Mouse (Mus musculus) cortical plate, adult 2 months (tissue): ENCODE results near the gene Snx29.

ENCODE experiments used
- CTCF ChIP-seq: fragments of 200-500 bp; IDR thresholded peaks from 2 replicates; pipeline ENCODE4 v1.5.1; 2011; ENCODE audit warnings: mild to moderate bottlenecking, control low read depth, low read length; ENCODE audit not compliant: insufficient read depth; ENCODE audit errors: extremely low read depth
- POLR2A ChIP-seq: fragments of 200-500 bp; IDR thresholded peaks from 2 replicates; pipeline ENCODE4 v1.6.1; 2011; ENCODE audit warnings: mild to moderate bottlenecking, low read length, control low read depth; ENCODE audit not compliant: insufficient read depth; ENCODE audit errors: extremely low read depth

DNA sequence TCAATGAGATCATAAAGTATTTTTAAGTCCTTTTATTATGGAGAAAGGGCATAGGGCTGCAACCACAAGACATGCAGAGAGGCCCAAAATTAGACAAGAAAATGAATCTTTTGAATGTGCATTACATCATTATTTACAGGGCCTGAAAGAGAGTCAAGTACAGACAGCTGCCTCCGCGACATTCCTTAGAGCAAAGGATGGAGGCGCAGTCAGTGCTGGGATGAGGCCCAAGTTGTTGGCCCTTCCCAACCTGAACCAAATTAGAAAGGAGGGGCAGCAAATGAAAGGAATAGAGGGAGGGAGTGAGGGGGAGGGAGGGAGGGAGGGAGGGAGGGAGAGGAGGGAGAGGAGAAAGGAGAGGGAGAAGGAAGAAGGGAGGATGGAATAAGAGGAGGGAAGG lies 453.8 kb downstream of the Snx29 start:
- TF ChIP-seq CTCF (no peak), POLR2A (no peak)
